Mouse (Mus musculus) heart, embryonic 14.5 days (tissue): Measurements from ENCODE around the gene Sh3bp4. TPM values are rescaled to one million over a fixed set of nuclear protein-coding genes. Genes with fewer than 3 reads are reported as not detected.
A peak's percentile ranks its signal among the peaks of the same experiment; 100 is the strongest.

Source experiments
- ATAC-seq: fragments of 200-750 bp; cut with Nextera tagmentation; 2 replicates; pipeline ENCODE4 v1.8.0; 2017; ENCODE audit warnings: low read depth, moderate TSS enrichment; ENCODE audit not compliant: insufficient number of reproducible peaks, insufficient read depth, low FRiP score
- H3K27ac ChIP-seq, 2 experiments: fragments of 200-500 bp in 1 of 2; fragments of 300-500 bp in 1 of 2; sonication (generic) in 1 of 2; replicated peaks in 1 of 2; 2 replicates each; pipeline ENCODE4 v1.5.1; 2012 to 2014; ENCODE audit warnings: low read depth in 2 of 2, low read length in 2 of 2, control low read depth in 1 of 2, mild to moderate bottlenecking in 1 of 2, mixed read lengths in 1 of 2; ENCODE audit not compliant: control insufficient read depth in 1 of 2, insufficient read depth in 1 of 2
- H3K27me3 ChIP-seq: fragments of 300-500 bp; sonication (generic); 2 replicates; pipeline ENCODE4 v1.6.1; 2014; ENCODE audit warnings: mild to moderate bottlenecking, low read length, control low read depth; ENCODE audit not compliant: control insufficient read depth, insufficient read depth
- H3K36me3 ChIP-seq: fragments of 300-500 bp; sonication (generic); 2 replicates; pipeline ENCODE4 v1.6.1; 2014; ENCODE audit warnings: mild to moderate bottlenecking, control low read depth, low read length, mixed read lengths; ENCODE audit not compliant: control insufficient read depth, insufficient read depth
- H3K4me1 ChIP-seq, 2 experiments: fragments of 200-500 bp in 1 of 2; fragments of 300-500 bp in 1 of 2; sonication (generic) in 1 of 2; 2 replicates each; pipeline ENCODE4 v1.6.1; 2012 to 2014; ENCODE audit warnings: low read length in 2 of 2, control low read depth in 1 of 2, mixed read lengths in 1 of 2; ENCODE audit not compliant: control insufficient read depth in 2 of 2, insufficient read depth in 2 of 2
- H3K4me2 ChIP-seq: fragments of 300-500 bp; sonication (generic); 2 replicates; pipeline ENCODE4 v1.6.1; 2014; ENCODE audit warnings: mild to moderate bottlenecking, low read length
- H3K4me3 ChIP-seq, 2 experiments: fragments of 200-500 bp in 1 of 2; fragments of 300-500 bp in 1 of 2; sonication (generic) in 1 of 2; 2 replicates each; pipeline ENCODE4 v1.5.1; 2012 to 2014; ENCODE audit warnings: low read length in 2 of 2, mild to moderate bottlenecking in 2 of 2, control low read depth in 1 of 2, low read depth in 1 of 2, moderate library complexity in 1 of 2; ENCODE audit not compliant: control insufficient read depth in 1 of 2, insufficient read depth in 1 of 2
- H3K9ac ChIP-seq: fragments of 300-500 bp; sonication (generic); 2 replicates; pipeline ENCODE4 v1.6.1; 2014; ENCODE audit warnings: mild to moderate bottlenecking, low read length
- H3K9me3 ChIP-seq: fragments of 300-500 bp; sonication (generic); 2 replicates; pipeline ENCODE4 v1.6.1; 2016; ENCODE audit warnings: low read length, control low read depth; ENCODE audit not compliant: control insufficient read depth
- whole genome bisulfite sequencing: fragments of 180-500 bp; shearing (Covaris S2); extraction: QIAGEN DNeasy Blood & Tissue Kit; methylation state at CpG from one replicate; pipeline ENCODE4 v1.1.7; 2014; 5-methylcytosine and 5-hydroxymethylcytosine counted together
- polyA plus RNA-seq: library from polyadenylated mRNA; unstranded; fragments of >200 nt; fragmentation: Nextera tagmentation; extraction: Ambion mirVana; gene quantifications from 2 replicates; pipeline ENCODE4 v1.2.1, GENCODE M21; 2014

Gene Sh3bp4
- polyA plus RNA-seq, 1 experiment from 2014 or later = 17.2 TPM

GRCm38 (mm10) chr1:89094416-89094815 lies 24.2 kb downstream of the Sh3bp4 start:
- Histone ChIP-seq H3K9ac (no peak overlapping the region), H3K36me3 (no peaks in the 10 kb centered on the region), H3K4me3 (no peak overlapping the region), H3K4me1 (peaks cover 53 to 66% of the 10 kb centered on the region in 2 experiments), H3K4me2 (no peak overlapping the region), H3K27ac (peak overlapping the region; percentile 26 to 42; a peak in 3 of 4 replicates), H3K27me3 (no peaks in the 10 kb centered on the region), H3K9me3 (no peaks in the 10 kb centered on the region)
- WGBS = 21% methylated on average over 4 of the region's 4 CpGs
- ATAC-seq = peak; percentile 35; the same call in 1 of the 2 replicates

GRCm38 (mm10) chr1:89095642-89096424 lies 25.6 kb downstream of the Sh3bp4 start:
- ATAC-seq = 0 out of 2 replicates have a peak, but pooled peaks have one; percentile 20
- H3K4me2 ChIP-seq = 0 out of 2 replicates have a peak overlapping the region, but pooled peaks have one; percentile 41
- peak overlapping the region in 1 of 2 experiments; percentile 19; a peak in 1 of 4 replicates for H3K27ac ChIP-seq
- no peaks in the 10 kb centered on the region for H3K27me3 ChIP-seq
- 37% methylated on average over 14 of the region's 14 CpGs for WGBS
- H3K4me3 ChIP-seq = no peak overlapping the region
- no peaks in the 10 kb centered on the region for H3K36me3 ChIP-seq
- H3K4me1 ChIP-seq = peaks cover 40 to 55% of the 10 kb centered on the region in 2 experiments
- H3K9me3 ChIP-seq = no peaks in the 10 kb centered on the region
- peak overlapping the region; percentile 45; the same call in 1 of the 2 replicates for H3K9ac ChIP-seq

DNA sequence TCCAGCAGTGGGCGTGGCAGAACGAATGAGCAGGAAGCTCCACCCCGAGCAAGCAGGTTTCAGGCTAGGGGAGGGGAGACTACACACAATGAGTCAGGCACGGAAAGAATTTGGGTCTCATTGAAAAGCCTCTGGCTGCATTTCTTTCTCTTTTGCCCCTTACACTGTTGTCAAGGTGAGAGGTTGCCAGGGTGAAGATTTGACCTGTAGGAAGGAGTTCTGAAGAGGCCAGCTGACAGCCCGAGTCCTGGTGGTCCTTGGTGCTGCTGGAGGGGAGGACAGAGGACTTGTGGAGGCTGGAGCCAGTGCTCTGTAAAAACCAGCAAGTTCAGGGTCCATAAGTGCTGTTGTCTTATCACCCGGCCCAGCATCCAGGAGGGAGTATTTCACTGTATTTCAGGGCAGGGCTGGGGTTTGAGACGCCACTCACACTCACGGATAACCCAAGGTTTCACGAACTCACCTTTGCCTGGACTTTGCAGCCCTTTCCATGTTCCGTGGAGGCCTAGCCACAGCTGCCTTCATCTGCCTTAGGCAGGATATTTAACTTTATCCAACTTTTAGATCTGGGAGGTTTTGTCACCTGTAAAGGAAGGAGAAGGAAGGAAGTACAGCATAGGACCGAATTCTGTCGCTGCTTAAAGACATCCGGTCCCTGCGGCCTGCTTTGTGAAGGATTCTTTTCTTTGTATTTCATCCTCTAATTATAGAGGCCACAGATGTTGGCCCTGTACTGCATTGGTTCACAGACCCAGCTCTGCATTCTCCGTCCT lies 32.2 kb downstream of the Sh3bp4 start:
- peak; percentile 67; the same call in 1 of the 2 replicates for ATAC-seq
- H3K4me2 ChIP-seq = peak overlapping the region; percentile 47
- no peaks in the 10 kb centered on the region for H3K27me3 ChIP-seq
- peak overlapping the region; percentile 69 for H3K9ac ChIP-seq
- peak overlapping the region in 1 of 2 experiments; percentile 17; a peak in 1 of 4 replicates for H3K4me3 ChIP-seq
- peak overlapping the region; percentile 94 to 97 for H3K27ac ChIP-seq
- H3K36me3 ChIP-seq = no peaks in the 10 kb centered on the region
- 24% methylated on average over 15 of the region's 15 CpGs for WGBS
- H3K4me1 ChIP-seq = peaks cover 41 to 53% of the 10 kb centered on the region in 2 experiments
- no peaks in the 10 kb centered on the region for H3K9me3 ChIP-seq

GRCm38 (mm10) chr1:89103004-89103263 lies 32.7 kb downstream of the Sh3bp4 start:
- H3K4me1 ChIP-seq = peaks cover 46 to 58% of the 10 kb centered on the region in 2 experiments
- WGBS = 22% methylated on average over 3 of the region's 3 CpGs
- no peak for ATAC-seq

DNA sequence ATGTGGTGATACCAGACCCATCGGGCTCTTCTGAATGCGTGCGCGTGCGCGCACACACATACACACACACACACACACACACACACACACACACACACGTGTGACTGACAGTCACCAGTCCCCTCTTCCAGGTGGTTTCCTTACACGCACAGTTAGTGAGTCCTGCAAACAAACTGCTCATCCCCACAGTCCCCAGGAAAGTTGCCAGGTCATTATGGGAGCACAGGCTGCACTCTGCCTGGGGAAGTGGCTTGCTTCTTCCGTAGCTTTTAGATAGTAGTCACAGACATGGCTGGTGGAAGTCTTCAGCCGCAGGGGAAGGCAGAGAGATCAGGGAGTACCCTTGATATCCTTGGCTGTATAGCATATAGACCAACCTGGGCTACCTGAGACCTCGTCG lies 33.3 kb downstream of the Sh3bp4 start:
- no peaks in the 10 kb centered on the region for H3K9me3 ChIP-seq
- peak overlapping the region; percentile 94 to 97 for H3K27ac ChIP-seq
- ATAC-seq = no peak
- H3K4me2 ChIP-seq = peak overlapping the region; percentile 47; the same call in 1 of the 2 replicates
- no peak overlapping the region for H3K4me3 ChIP-seq
- H3K27me3 ChIP-seq = no peaks in the 10 kb centered on the region
- WGBS = 70% methylated on average over 12 of the region's 12 CpGs
- H3K36me3 ChIP-seq = no peaks in the 10 kb centered on the region
- peaks cover 52 to 64% of the 10 kb centered on the region in 2 experiments for H3K4me1 ChIP-seq
- peak overlapping the region; percentile 42; the same call in 1 of the 2 replicates for H3K9ac ChIP-seq

More at GRCm38 (mm10) chr1:89103004-89103263, 32.7 kb downstream of the Sh3bp4 start:
- Histone ChIP-seq H3K27ac (peak overlapping the region; percentile 94 to 97), H3K4me2 (peak overlapping the region; percentile 47), H3K27me3 (no peaks in the 10 kb centered on the region), H3K36me3 (no peaks in the 10 kb centered on the region), H3K9me3 (no peaks in the 10 kb centered on the region), H3K9ac (peak overlapping the region; percentile 69), H3K4me3 (no peak overlapping the region)

- peaks cover 59 to 71% of the 10 kb centered on the region in 2 experiments for H3K4me1 ChIP-seq
- no peaks in the 10 kb centered on the region for H3K27me3 ChIP-seq
- H3K4me2 ChIP-seq = 0 out of 2 replicates have a peak overlapping the region, but pooled peaks have one; percentile 17
- WGBS = 62% methylated on average over 13 of the region's 13 CpGs
- no peaks in the 10 kb centered on the region for H3K36me3 ChIP-seq
- peak; percentile 14; the same call in 1 of the 2 replicates for ATAC-seq
- H3K9ac ChIP-seq = peak overlapping the region; percentile 42
- H3K27ac ChIP-seq = peak overlapping the region; percentile 94 to 97
- H3K4me3 ChIP-seq = no peak overlapping the region
- no peaks in the 10 kb centered on the region for H3K9me3 ChIP-seq
Observed at GRCm38 (mm10) chr1:89104066-89104765, 34.0 kb downstream of the Sh3bp4 start.
